Mouse (Mus musculus): Measurements from ENCODE around the gene Nsmce3.
A peak's percentile ranks its signal among the peaks of the same experiment; 100 is the strongest.

Gene Nsmce3

GRCm38 (mm10) chr7:64872743-64873241 is at the start of gene Nsmce3:
Nsmce3 (minus strand) TSS chr7:64872997.
- peak; percentile 93 to 96 for DNase-seq

GRCm38 (mm10) chr7:64921189-64921588 is 48.4 kb upstream of the Nsmce3 start:
- no peak for DNase-seq

GRCm38 (mm10) chr7:64920735-64921134 is 47.9 kb upstream of the Nsmce3 start:
- DNase-seq: no peak

GRCm38 (mm10) chr7:64916654-64917053 is 43.9 kb upstream of the Nsmce3 start:
- DNase-seq: no peak

GRCm38 (mm10) chr7:64915121-64915520 is 42.3 kb upstream of the Nsmce3 start:
- DNase-seq: no peak

GRCm38 (mm10) chr7:64911945-64912344 is 39.1 kb upstream of the Nsmce3 start:
- DNase-seq: no peak

GRCm38 (mm10) chr7:64910208-64910607 is 37.4 kb upstream of the Nsmce3 start:
- no peak for DNase-seq

GRCm38 (mm10) chr7:64906955-64907354 is 34.2 kb upstream of the Nsmce3 start:
- DNase-seq: no peak

- no peak for DNase-seq
Measured at GRCm38 (mm10) chr7:64905506-64905905, 32.7 kb upstream of the Nsmce3 start.

GRCm38 (mm10) chr7:64900249-64900648 is 27.5 kb upstream of the Nsmce3 start:
- no peak for DNase-seq

GRCm38 (mm10) chr7:64896587-64896986 is 23.8 kb upstream of the Nsmce3 start:
- no peak for DNase-seq

GRCm38 (mm10) chr7:64895685-64896101 is 22.9 kb upstream of the Nsmce3 start:
- no peak for DNase-seq

GRCm38 (mm10) chr7:64891139-64891538 is 18.3 kb upstream of the Nsmce3 start:
- DNase-seq: no peak

GRCm38 (mm10) chr7:64889919-64890318 is 17.1 kb upstream of the Nsmce3 start:
- no peak for DNase-seq

- DNase-seq: no peak
Measured at GRCm38 (mm10) chr7:64884187-64884862, 11.5 kb upstream of the Nsmce3 start.

- no peak for DNase-seq
Measured at GRCm38 (mm10) chr7:64882243-64882642, 9.4 kb upstream of the Nsmce3 start.

- no peak for DNase-seq
Measured at GRCm38 (mm10) chr7:64881387-64881786, 8.6 kb upstream of the Nsmce3 start.

- DNase-seq: no peak
Measured at GRCm38 (mm10) chr7:64880415-64880814, 7.6 kb upstream of the Nsmce3 start.

GRCm38 (mm10) chr7:64874941-64875340 is 2.1 kb upstream of the Nsmce3 start:
- no peak for DNase-seq

- no peak for DNase-seq
Measured at GRCm38 (mm10) chr7:64873266-64873665, 469 bp upstream of the Nsmce3 start.

- DNase-seq: peak in 1 of 2 experiments; percentile 7
Measured at GRCm38 (mm10) chr7:64871987-64872742, 632 bp downstream of the Nsmce3 start.

GRCm38 (mm10) chr7:64869549-64870065 is 3.2 kb downstream of the Nsmce3 start:
- DNase-seq: no peak

- DNase-seq: no peak
Measured at GRCm38 (mm10) chr7:64863538-64863937, 9.3 kb downstream of the Nsmce3 start.

GRCm38 (mm10) chr7:64862978-64863377 is 9.8 kb downstream of the Nsmce3 start:
- no peak for DNase-seq

Data from kidney, adult 8-10 months (tissue).